Mouse (Mus musculus): ENCODE measurements around the gene Klhl25.

DNA sequence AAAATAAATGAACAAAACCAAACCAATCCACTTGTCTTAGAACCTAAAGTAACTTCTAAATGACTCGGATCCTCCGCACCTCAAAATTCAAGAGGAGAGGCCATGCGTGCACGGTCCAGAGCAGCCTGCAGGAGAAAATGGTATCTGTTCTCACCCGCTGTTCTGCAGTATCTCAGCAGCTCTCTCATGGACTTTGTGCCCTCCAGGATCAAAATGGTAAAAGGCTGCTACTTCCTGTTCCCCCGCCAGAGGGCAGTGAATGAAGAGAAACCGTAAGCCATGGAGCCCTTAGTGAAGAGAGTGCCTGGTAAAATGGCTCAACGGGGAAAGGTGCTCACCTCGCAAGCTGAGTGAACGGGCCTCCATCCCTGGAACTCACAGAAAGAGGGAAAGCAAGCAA is 20.3 kb upstream of the Klhl25 start:
- TF ChIP-seq POLR2A (IDR thresholded peaks at IDR 0.05; ENCODE audit: control insufficient read depth, extremely low read depth, insufficient read depth, low read length, poor library complexity), result no peak
- TF ChIP-seq CTCF (IDR thresholded peaks at IDR 0.05; ENCODE audit: borderline replicate concordance, control insufficient read depth, extremely low read depth, insufficient read depth, low read length, poor library complexity), result no peak

Measured in thymus, adult 2 months (tissue).